Mouse (Mus musculus) bone marrow, adult 2 months (tissue): ENCODE results near the gene Sp7.

Experiments
- CTCF ChIP-seq: fragments of 200-500 bp; IDR thresholded peaks from 2 replicates; pipeline ENCODE4 v1.5.1; 2011; ENCODE audit warnings: low read length, control low read depth; ENCODE audit not compliant: control insufficient read depth, insufficient read depth
- POLR2A ChIP-seq: fragments of 200-500 bp; IDR thresholded peaks from 2 replicates; pipeline ENCODE4 v1.6.1; 2011; ENCODE audit warnings: low read depth, mild to moderate bottlenecking, control low read depth, low read length, borderline replicate concordance; ENCODE audit not compliant: control insufficient read depth

DNA sequence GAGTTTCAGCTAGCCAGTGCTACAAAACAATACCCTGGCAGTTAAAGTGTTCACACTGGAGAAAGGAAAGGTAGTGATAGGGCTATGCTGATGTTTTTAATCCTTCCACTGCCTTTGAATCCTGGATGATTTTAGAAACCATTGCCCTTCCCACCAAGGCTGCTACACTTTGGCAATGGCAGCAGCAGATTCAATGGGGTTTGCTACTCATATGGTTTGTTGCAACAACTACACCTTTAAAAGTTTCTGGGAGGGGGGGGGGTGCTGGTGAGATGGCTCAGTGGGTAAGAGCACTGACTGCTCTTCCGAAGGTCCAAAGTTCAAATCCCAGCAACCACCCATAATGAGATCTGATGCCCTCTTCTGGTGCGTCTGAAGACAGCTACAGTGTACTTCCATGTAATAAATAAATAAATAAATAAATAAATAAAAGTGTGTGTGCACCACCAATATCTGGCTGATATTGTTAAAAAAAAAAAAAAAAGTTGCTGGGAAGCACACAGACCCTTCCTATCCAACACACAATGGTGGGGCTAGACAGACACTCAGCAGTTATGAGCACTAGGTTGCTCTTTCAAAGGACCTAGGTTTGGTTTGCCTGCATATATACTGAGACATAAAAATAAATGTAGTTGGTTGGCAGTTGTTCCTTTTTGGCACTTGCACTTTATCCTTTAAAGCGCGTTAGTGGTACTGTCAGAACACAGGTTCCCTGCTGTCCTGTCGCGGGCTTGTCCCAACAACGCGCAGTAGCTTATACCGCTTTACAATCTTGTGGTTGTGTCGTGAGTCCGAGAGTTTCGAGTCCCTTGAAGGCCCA is 42.1 kb downstream of the Sp7 start:
- TF ChIP-seq CTCF (no peak), POLR2A (no peak)
